In genomic region chr3:156131598-156131997, GRCm38 (mm10) we compare ENCODE assay signal across 21 mouse cellular contexts.
DNase-seq lines count a peak whose midpoint lies in the region; ATAC-seq and TF ChIP-seq lines count a peak whose summit lies in the region.
"Had no signal": no experiment of that assay in that cellular context is flagged by ENCODE, and none has a peak within 500 bp of the region (broad histone marks: within the 10 kb centered on the region; RNA-seq: fewer than 3 reads in every experiment).

No protein-coding gene starts in this region.

- H3K27ac ChIP-seq in heart, embryonic 13.5 days (replicated peaks), result peak overlapping the region; percentile 28; the same call in 1 of the 2 replicates
- H3K27ac ChIP-seq in kidney, embryonic 15.5 days, result no peak overlapping the region
- H3K27ac ChIP-seq in liver, postnatal 0 days (ENCODE audit: low read depth), result no peak overlapping the region
- H3K27ac ChIP-seq in liver, embryonic 11.5 days (ENCODE audit: low read depth, low read length), result no peak overlapping the region
- H3K27ac ChIP-seq: embryonic facial prominence, embryonic 12.5 days; forebrain, embryonic 15.5 days; hindbrain, embryonic 12.5 days had no signal

- H3K4me1 ChIP-seq in heart, embryonic 13.5 days, result no peaks in the 10 kb centered on the region
- no peaks in the 10 kb centered on the region for H3K4me1 ChIP-seq in kidney, embryonic 15.5 days
- H3K4me1 ChIP-seq in liver, postnatal 0 days (ENCODE audit: insufficient read depth), result no peaks in the 10 kb centered on the region
- H3K4me1 ChIP-seq in liver, embryonic 11.5 days (replicated peaks; ENCODE audit: control insufficient read depth, insufficient read depth, low read length), result no peaks in the 10 kb centered on the region
- H3K4me1 ChIP-seq: embryonic facial prominence, embryonic 12.5 days; forebrain, embryonic 15.5 days; hindbrain, embryonic 12.5 days had no signal

- 38% methylated on average over 1 of the region's 1 CpGs for WGBS in heart, embryonic 13.5 days
- WGBS in kidney, embryonic 15.5 days, result 59% methylated on average over 1 of the region's 1 CpGs
- WGBS in liver, postnatal 0 days (ENCODE audit: insufficient replicate concordance), result 27% methylated on average over 1 of the region's 1 CpGs
- 50% methylated on average over 1 of the region's 1 CpGs for WGBS in liver, embryonic 11.5 days

- no peak overlapping the region for H3K4me3 ChIP-seq in heart, embryonic 13.5 days
- H3K4me3 ChIP-seq in kidney, embryonic 15.5 days (replicated peaks), result no peak overlapping the region
- H3K4me3 ChIP-seq in liver, postnatal 0 days (ENCODE audit: low read depth, low read length), result no peak overlapping the region
- no peak overlapping the region for H3K4me3 ChIP-seq in liver, embryonic 11.5 days (ENCODE audit: low read depth, low read length)
- H3K4me3 ChIP-seq: embryonic facial prominence, embryonic 12.5 days; forebrain, embryonic 15.5 days; hindbrain, embryonic 12.5 days had no signal

- no peaks in the 10 kb centered on the region for H3K9me3 ChIP-seq in heart, embryonic 13.5 days
- H3K9me3 ChIP-seq in kidney, embryonic 15.5 days (replicated peaks), result no peaks in the 10 kb centered on the region
- H3K9me3 ChIP-seq in liver, postnatal 0 days (ENCODE audit: low read length), result no peaks in the 10 kb centered on the region
- no peaks in the 10 kb centered on the region for H3K9me3 ChIP-seq in liver, embryonic 11.5 days (ENCODE audit: control insufficient read depth, low read length)
- H3K9me3 ChIP-seq: embryonic facial prominence, embryonic 12.5 days; forebrain, embryonic 15.5 days; hindbrain, embryonic 12.5 days had no signal

- ATAC-seq in heart, embryonic 13.5 days (ENCODE audit: extremely low read depth, insufficient number of reproducible peaks, low FRiP score, low TSS enrichment), result no peak
- ATAC-seq in kidney, embryonic 15.5 days (replicated peaks; ENCODE audit: low FRiP score), result 0 out of 2 replicates have a peak, but pooled peaks have one; percentile 33
- ATAC-seq in liver, postnatal 0 days, result 0 out of 2 replicates have a peak, but pooled peaks have one; percentile 27
- no peak for ATAC-seq in liver, embryonic 11.5 days (replicated peaks; ENCODE audit: low FRiP score)
- ATAC-seq in hematopoietic stem cell, adult 5-6 weeks (replicated peaks in 1 of 2; ENCODE audit: insufficient read depth in 1 of 2, low FRiP score in 2 of 2, low TSS enrichment in 1 of 2, low read depth in 1 of 2, poor library complexity in 2 of 2, severe bottlenecking in 2 of 2), result peak; percentile 49 to 58; a peak in 3 of 4 replicates
- ATAC-seq: activated CD4-positive, CD25-positive, alpha-beta regulatory T cell, adult 4 months; forebrain, embryonic 15.5 days; hindbrain, embryonic 16.5 days; inflammation-experienced regulatory T-cells, adult 6 months; Patski had no signal

- TF ChIP-seq CTCF in liver, postnatal 0 days (IDR thresholded peaks at IDR 0.05; ENCODE audit: low read depth), result no peak

- H3K36me3 ChIP-seq in heart, embryonic 13.5 days, result no peaks in the 10 kb centered on the region
- no peaks in the 10 kb centered on the region for H3K36me3 ChIP-seq in kidney, embryonic 15.5 days
- no peaks in the 10 kb centered on the region for H3K36me3 ChIP-seq in liver, postnatal 0 days (replicated peaks; ENCODE audit: insufficient read depth, low read length)
- H3K36me3 ChIP-seq in liver, embryonic 11.5 days (ENCODE audit: control insufficient read depth, insufficient read depth, low read length), result no peaks in the 10 kb centered on the region
- H3K36me3 ChIP-seq: embryonic facial prominence, embryonic 12.5 days; forebrain, embryonic 15.5 days; hindbrain, embryonic 12.5 days had no signal

- 0 out of 2 replicates have a peak, but pooled peaks have one; percentile 11 for TF ChIP-seq EP300 in liver, postnatal 0 days (IDR thresholded peaks at IDR 0.05; ENCODE audit: low read depth)

- H3K4me2 ChIP-seq in heart, embryonic 13.5 days, result no peak overlapping the region
- H3K4me2 ChIP-seq in kidney, embryonic 15.5 days, result no peak overlapping the region
- no peak overlapping the region for H3K4me2 ChIP-seq in liver, postnatal 0 days (ENCODE audit: low read depth, low read length)
- no peak overlapping the region for H3K4me2 ChIP-seq in liver, embryonic 11.5 days
- H3K4me2 ChIP-seq: embryonic facial prominence, embryonic 12.5 days; forebrain, embryonic 15.5 days; hindbrain, embryonic 12.5 days had no signal

- no peak overlapping the region for H3K9ac ChIP-seq in heart, embryonic 13.5 days
- H3K9ac ChIP-seq in kidney, embryonic 15.5 days, result no peak overlapping the region
- H3K9ac ChIP-seq in liver, postnatal 0 days (replicated peaks), result no peak overlapping the region
- H3K9ac ChIP-seq in liver, embryonic 11.5 days (ENCODE audit: low read depth, low read length), result no peak overlapping the region
- H3K9ac ChIP-seq: embryonic facial prominence, embryonic 12.5 days; forebrain, embryonic 15.5 days; hindbrain, embryonic 12.5 days had no signal

- H3K27me3 ChIP-seq in heart, embryonic 13.5 days (replicated peaks), result no peaks in the 10 kb centered on the region
- no peaks in the 10 kb centered on the region for H3K27me3 ChIP-seq in kidney, embryonic 15.5 days
- no peaks in the 10 kb centered on the region for H3K27me3 ChIP-seq in liver, postnatal 0 days (ENCODE audit: insufficient read depth, low read length)
- no peaks in the 10 kb centered on the region for H3K27me3 ChIP-seq in liver, embryonic 11.5 days (replicated peaks; ENCODE audit: control insufficient read depth, insufficient read depth, low read length)
- H3K27me3 ChIP-seq: CH12.LX; embryonic facial prominence, embryonic 12.5 days; forebrain, embryonic 15.5 days; hindbrain, embryonic 12.5 days; Patski had no signal

- no peak for DNase-seq in heart, adult 11 months
- DNase-seq in kidney, adult 11 months, result no peak
- no peak for DNase-seq in liver, postnatal 0 days
- no peak for DNase-seq in liver, embryonic 11.5 days (ENCODE audit: low spot score)
- DNase-seq: adrenal gland, postnatal 14 days; cerebellum, adult 11-12 months; cerebellum, adult 9-10 months; cerebellum, postnatal 25 days; gastrocnemius, postnatal 36 days; heart, adult 18-20 months had no signal

Comparison
In these comparisons a context has a peak if more than half of its experiments do, and no peak if none do; other contexts are left out.
1. ATAC-seq: peak in kidney, embryonic 15.5 days (single experiment), liver, postnatal 0 days (single experiment) and hematopoietic stem cell, adult 5-6 weeks (2 of 2); none in heart, embryonic 13.5 days (single experiment) and liver, embryonic 11.5 days (single experiment).